Mouse (Mus musculus): ENCODE data around the gene Serp2. TPM values are rescaled to one million over a fixed set of nuclear protein-coding genes. Genes with fewer than 3 reads are reported as not detected.

Serp2 gene
- polyA plus RNA-seq (2012; ENCODE audit: insufficient read depth, insufficient read length, missing spikeins), result not detected in 2 replicates

DNA sequence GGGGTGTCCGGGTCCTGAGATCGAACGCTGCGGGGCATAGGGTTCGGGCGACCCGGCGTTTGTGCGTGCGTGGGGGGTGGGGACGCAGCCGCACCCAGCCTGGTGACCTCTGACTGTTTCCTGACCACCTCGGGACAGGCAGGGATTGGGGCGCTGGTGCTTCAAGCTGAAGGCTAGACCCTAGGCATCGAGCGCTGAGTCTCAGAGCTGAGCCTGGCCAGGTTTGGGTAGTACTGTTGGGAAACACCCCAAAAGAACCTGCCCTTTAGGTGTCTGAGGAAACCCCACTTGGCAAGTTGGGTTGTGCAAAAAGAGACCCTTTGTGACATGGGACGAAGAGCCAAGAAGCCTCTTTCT is at the start of gene Serp2:
Gene Serp2, minus strand, starts transcription at position 38 of the 357 bp plus-strand sequence.
- peaks cover 2% of the 10 kb centered on the region; the same call in 1 of the 2 replicates for H3K4me1 ChIP-seq (ENCODE audit: control insufficient read depth, insufficient read depth, low read length)
- H3K27ac ChIP-seq (ENCODE audit: insufficient read depth, low read depth, low read length), result no peak within 1 kb of the TSS
- TF ChIP-seq CTCF (IDR thresholded peaks at IDR 0.05; ENCODE audit: low read depth, low read length) (no peak), POLR2A (IDR thresholded peaks at IDR 0.05; ENCODE audit: borderline replicate concordance, low read depth, low read length) (no peak)
- H3K4me3 ChIP-seq (ENCODE audit: insufficient read depth, low read length), result no peak within 1 kb of the TSS; the same call in 1 of the 2 replicates

DNA sequence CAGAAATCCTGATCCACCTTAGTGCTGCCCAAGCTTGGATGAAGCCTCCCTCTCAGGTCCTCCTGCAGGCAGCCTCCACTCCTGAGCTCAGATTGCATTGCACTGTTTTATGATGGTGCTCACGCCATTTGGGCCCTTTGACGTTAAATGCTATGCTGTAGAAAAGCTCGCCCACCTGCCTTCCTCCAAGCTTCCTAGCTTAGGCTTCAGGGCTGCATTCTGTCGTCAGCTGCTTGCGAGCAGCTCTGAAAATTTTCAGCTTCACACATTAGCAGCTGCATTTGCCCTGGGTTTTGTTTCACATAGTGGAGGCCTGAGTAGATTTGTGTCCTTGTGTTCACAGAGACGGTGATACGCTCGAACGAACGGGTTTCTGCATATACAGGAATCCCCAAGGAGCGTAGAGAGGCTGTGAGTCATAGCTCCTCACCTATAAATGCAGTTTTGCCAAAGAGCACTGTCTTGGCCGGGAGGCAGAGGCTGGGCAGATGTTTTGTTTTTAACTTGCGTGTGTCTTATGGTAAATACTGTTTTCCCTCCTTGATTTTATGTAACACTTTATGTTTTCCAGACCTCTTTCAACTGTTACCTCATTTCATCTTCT is 49.3 kb upstream of the Serp2 start:
- no peak overlapping the region for H3K4me3 ChIP-seq (ENCODE audit: insufficient read depth, low read length)
- TF ChIP-seq CTCF (IDR thresholded peaks at IDR 0.05; ENCODE audit: low read depth, low read length) (no peak), POLR2A (IDR thresholded peaks at IDR 0.05; ENCODE audit: borderline replicate concordance, low read depth, low read length) (no peak)
- peaks cover 8% of the 10 kb centered on the region for H3K4me1 ChIP-seq (ENCODE audit: control insufficient read depth, insufficient read depth, low read length)
- no peak overlapping the region for H3K27ac ChIP-seq (ENCODE audit: insufficient read depth, low read depth, low read length)

DNA sequence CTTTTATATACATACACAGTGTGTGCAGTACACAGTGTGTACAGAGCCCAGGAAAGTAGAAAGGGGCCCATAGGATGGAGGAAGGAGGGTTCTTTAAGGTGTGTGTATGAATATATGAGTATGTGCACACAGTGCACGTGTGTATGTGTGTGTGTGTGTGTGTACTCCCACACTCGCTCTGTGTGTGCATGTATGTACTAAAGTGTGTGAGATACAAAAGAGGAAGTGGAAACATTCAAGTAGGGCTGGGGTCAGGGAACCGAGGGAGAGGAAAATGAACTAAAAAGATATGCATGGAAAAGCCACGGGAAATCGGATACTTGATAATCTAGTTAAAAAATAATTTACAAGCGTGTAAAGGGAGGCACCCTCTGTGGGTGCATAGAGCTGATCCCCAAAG is 47.3 kb upstream of the Serp2 start:
- Histone ChIP-seq H3K4me3 (ENCODE audit: insufficient read depth, low read length) (no peak overlapping the region), H3K27ac (ENCODE audit: insufficient read depth, low read depth, low read length) (no peak overlapping the region), H3K4me1 (ENCODE audit: control insufficient read depth, insufficient read depth, low read length) (no peaks in the 10 kb centered on the region)
- TF ChIP-seq CTCF (IDR thresholded peaks at IDR 0.05; ENCODE audit: low read depth, low read length) (no peak), POLR2A (IDR thresholded peaks at IDR 0.05; ENCODE audit: borderline replicate concordance, low read depth, low read length) (no peak)

DNA sequence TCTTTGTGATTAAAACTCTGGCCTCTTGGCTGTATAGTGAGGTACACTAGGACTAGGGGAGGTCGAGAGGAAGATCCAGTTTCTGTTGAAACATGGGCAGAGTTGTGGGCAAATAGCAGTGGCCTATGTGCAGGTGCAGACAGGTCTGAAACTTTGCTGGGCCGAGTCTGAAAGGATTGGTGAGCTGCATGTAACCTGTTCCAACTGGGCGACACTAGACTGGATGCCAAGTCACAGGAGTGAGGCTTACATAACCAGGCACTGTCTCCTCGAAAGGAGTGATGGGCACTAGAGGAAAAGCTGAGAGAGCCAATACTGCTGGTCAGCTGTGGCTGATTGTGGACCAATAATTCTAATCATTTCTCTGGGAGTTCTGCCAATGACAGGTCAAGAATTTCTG is 45.0 kb upstream of the Serp2 start:
- TF ChIP-seq CTCF (IDR thresholded peaks at IDR 0.05; ENCODE audit: low read depth, low read length), result no peak
- TF ChIP-seq POLR2A (IDR thresholded peaks at IDR 0.05; ENCODE audit: borderline replicate concordance, low read depth, low read length), result no peak
- Histone ChIP-seq H3K4me3 (ENCODE audit: insufficient read depth, low read length) (no peak overlapping the region), H3K27ac (ENCODE audit: insufficient read depth, low read depth, low read length) (no peak overlapping the region), H3K4me1 (ENCODE audit: control insufficient read depth, insufficient read depth, low read length) (0 out of 2 replicates have a peak, but pooled peaks cover 2% of the 10 kb centered on the region)

DNA sequence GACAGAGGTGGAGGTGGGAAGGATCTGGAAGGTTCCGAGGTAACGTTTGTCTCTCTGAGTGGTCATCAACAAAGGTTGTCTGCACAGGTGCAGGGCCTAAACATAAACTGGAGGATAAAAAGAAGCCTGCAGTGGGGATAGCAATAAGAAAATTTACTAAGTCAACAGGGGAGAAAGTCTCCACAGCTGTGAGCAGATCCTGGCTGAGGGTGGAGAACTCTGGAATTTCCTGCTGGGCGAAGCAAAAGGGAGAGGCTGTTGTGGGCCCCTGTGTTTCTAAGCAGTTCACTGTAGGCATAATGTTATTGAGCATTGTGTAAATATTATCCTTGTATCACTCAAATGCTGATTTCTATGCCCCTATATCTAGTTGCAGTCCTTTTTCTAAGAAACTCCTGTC is 43.7 kb upstream of the Serp2 start:
- TF ChIP-seq POLR2A (IDR thresholded peaks at IDR 0.05; ENCODE audit: borderline replicate concordance, low read depth, low read length), result no peak
- H3K4me1 ChIP-seq (ENCODE audit: control insufficient read depth, insufficient read depth, low read length), result 0 out of 2 replicates have a peak, but pooled peaks cover 2% of the 10 kb centered on the region
- H3K27ac ChIP-seq (ENCODE audit: insufficient read depth, low read depth, low read length), result no peak overlapping the region
- H3K4me3 ChIP-seq (ENCODE audit: insufficient read depth, low read length), result no peak overlapping the region

DNA sequence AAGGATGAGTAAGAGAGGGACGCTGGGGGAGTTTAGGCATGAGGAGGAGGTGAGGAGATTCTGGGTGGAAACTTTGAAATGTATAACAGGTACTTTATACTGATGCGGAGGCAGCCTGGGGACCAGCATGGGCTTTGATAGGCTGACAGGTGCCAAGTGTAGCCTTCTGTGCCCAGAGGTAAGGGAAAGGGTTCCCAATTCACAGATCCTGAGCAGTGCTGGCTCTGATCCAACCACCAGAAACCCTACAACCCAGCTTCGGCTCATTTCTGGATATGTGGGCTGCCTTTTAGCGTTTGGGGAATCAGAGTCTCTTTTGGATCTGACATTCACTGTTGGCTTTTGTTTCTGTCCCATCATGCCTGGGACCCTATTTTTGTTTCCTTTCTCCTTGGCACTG is 43.0 kb upstream of the Serp2 start:
- H3K27ac ChIP-seq (ENCODE audit: insufficient read depth, low read depth, low read length), result no peak overlapping the region
- TF ChIP-seq POLR2A (IDR thresholded peaks at IDR 0.05; ENCODE audit: borderline replicate concordance, low read depth, low read length) (no peak), CTCF (IDR thresholded peaks at IDR 0.05; ENCODE audit: low read depth, low read length) (no peak)
- H3K4me3 ChIP-seq (ENCODE audit: insufficient read depth, low read length), result no peak overlapping the region
- H3K4me1 ChIP-seq (ENCODE audit: control insufficient read depth, insufficient read depth, low read length), result 0 out of 2 replicates have a peak, but pooled peaks cover 2% of the 10 kb centered on the region

DNA sequence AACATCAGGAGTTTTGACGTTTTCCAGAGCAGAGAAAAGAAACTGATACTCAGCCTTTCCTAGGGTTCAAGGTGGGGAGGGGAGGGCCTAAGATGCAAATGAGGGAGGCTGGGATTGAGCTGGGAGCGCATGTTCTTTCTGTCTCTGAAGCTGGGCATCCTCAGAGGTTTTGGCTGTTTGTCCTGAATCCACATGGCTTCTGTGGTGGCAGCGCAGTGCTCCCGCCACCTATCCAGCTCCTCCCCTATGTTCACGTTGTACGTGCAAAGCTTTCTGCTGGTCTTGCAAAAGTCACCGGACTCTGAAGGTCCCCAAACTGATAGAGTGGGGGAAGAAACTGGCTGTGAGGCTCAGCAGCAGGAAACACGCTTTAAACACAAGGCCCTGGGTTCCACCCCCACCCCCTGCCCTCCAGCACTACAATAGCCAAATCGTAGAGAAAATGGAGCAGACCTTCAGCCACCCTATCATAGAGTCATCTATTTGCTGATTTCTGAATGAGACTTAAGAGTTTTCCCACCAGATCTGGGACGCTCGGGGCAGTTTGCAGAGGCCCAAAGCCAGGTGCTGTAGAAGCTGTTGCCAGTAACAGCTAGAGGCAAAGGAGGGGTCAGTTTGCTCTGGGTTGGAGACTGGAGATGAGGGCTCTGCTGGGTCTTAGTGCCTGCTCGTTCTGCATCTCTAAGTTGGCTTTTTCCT is 42.0 kb upstream of the Serp2 start:
- Histone ChIP-seq H3K27ac (ENCODE audit: insufficient read depth, low read depth, low read length) (no peak overlapping the region), H3K4me3 (ENCODE audit: insufficient read depth, low read length) (0 out of 2 replicates have a peak overlapping the region, but pooled peaks have one; percentile 13), H3K4me1 (ENCODE audit: control insufficient read depth, insufficient read depth, low read length) (0 out of 2 replicates have a peak, but pooled peaks cover 2% of the 10 kb centered on the region)
- TF ChIP-seq POLR2A (IDR thresholded peaks at IDR 0.05; ENCODE audit: borderline replicate concordance, low read depth, low read length) (no peak), CTCF (IDR thresholded peaks at IDR 0.05; ENCODE audit: low read depth, low read length) (no peak)

DNA sequence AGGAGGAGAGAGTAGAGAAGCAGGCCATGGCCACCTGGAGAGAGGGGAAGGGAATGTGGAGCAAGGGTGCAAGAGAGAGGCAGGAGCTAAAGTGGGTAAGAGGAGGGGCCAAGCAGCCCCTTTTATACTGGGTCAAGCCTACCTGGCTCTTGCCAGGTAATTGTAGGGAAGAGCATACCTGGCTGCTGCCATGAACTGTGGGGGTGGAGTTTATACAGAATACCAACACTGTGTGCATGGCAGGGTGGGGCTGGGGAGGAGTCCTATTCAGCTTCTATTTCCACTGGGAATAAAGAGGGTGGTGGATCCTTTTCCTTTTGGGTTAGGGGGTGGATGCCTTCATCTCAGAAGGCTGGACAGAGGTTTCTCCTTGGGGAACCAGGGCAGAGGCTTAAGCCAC is 41.1 kb upstream of the Serp2 start:
- Histone ChIP-seq H3K4me3 (ENCODE audit: insufficient read depth, low read length) (no peak overlapping the region), H3K27ac (ENCODE audit: insufficient read depth, low read depth, low read length) (no peak overlapping the region), H3K4me1 (ENCODE audit: control insufficient read depth, insufficient read depth, low read length) (0 out of 2 replicates have a peak, but pooled peaks cover 2% of the 10 kb centered on the region)
- TF ChIP-seq CTCF (IDR thresholded peaks at IDR 0.05; ENCODE audit: low read depth, low read length), result no peak
- TF ChIP-seq POLR2A (IDR thresholded peaks at IDR 0.05; ENCODE audit: borderline replicate concordance, low read depth, low read length), result no peak

DNA sequence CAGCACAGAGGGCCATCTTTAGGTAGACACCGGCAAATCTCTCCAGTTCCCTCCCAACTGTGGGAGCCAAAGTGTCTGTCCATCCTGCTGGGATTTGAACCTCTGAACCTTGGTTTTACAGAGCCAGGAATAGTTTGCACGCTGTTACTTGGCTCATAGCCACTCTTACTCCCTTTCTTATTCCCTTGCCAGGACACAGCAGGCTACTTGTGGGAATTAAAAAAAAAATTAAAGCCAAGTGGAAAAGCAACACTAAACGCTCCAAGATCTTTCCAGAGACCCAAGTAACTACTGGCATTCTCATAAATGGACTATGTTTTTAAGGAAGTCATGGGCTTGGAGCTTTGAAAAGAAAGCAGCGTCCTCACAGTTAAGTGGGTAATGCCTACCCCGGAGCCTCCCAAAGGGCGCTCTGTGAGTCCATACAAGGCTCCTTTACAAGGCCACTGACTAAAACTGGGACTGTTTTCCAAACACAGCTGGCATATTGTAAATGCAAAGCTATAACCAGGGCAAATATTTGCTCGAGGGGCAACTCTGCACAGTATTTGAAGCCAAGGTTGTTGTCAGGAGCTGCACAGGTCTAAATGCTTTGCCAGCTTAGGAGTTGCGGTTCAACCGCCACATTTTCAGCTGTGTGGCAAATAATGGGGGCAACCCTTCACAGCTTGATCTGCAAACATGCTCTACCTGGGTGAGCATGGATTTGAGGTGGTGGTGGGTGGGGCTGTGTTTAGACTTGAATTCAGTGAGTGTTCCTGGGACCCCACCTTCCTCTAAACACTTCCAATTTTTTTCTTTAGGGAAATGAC is 38.6 kb upstream of the Serp2 start:
- Histone ChIP-seq H3K4me1 (ENCODE audit: control insufficient read depth, insufficient read depth, low read length) (0 out of 2 replicates have a peak, but pooled peaks cover 2% of the 10 kb centered on the region), H3K4me3 (ENCODE audit: insufficient read depth, low read length) (no peak overlapping the region), H3K27ac (ENCODE audit: insufficient read depth, low read depth, low read length) (no peak overlapping the region)
- TF ChIP-seq CTCF (IDR thresholded peaks at IDR 0.05; ENCODE audit: low read depth, low read length) (no peak), POLR2A (IDR thresholded peaks at IDR 0.05; ENCODE audit: borderline replicate concordance, low read depth, low read length) (no peak)
